Mouse (Mus musculus): ENCODE results near the gene Gkn2.

DNA sequence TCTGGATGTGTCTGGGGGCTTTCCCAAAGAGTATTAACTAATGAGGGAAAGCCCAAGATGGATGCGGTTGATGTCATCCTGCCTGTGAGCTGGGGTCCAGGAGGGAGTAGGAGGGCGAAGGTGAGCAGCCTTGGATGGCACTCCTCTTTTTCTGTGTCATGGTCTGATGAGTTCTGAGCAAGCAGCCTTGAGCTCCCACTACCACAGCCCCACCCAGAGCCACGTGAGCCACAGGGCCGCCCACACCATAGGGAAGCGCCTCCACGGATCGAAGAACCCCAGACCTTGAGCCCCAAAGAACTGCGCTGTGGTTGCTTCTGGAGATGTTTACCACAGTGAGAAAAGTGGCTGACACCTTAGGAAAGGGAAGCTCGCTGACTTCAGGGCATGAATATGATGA is 21.6 kb downstream of the Gkn2 start:
- TF ChIP-seq POLR2A (IDR thresholded peaks at IDR 0.05; ENCODE audit: low read depth, low read length) (no peak), CTCF (IDR thresholded peaks at IDR 0.05; ENCODE audit: borderline replicate concordance, insufficient read depth, low read length) (no peak)

Measured in embryonic fibroblast, embryonic 13.5 days (primary cell).